Mouse (Mus musculus) T-cell, adult 66 days (primary cell): ENCODE measurements around the gene Shc3. TPM values are rescaled to one million over a fixed set of nuclear protein-coding genes. Genes with fewer than 3 reads are reported as not detected.

ENCODE experiments used
- total RNA-seq, 2 experiments: library from RNA; stranded (reverse); gene quantifications; 3 replicates in 1 of 2; 4 replicates in 1 of 2; pipeline ENCODE4 v1.2.4; 2023

The Shc3 gene
- not detected for total RNA-seq

GRCm38 (mm10) chr13:51568911-51569684 lies at the start of gene Shc3:
Gene Shc3, minus strand, starts transcription at chr13:51569419.

GRCm38 (mm10) chr13:51408519-51409001 lies 160.7 kb downstream of the Shc3 start, which contains the start of gene S1pr3:
Gene S1pr3, plus strand, starts transcription at chr13:51408639.

Other genes with a start within 250 kb of the Shc3 start
- gene S1pr3, start 160.8 kb downstream of the Shc3 start, total RNA-seq, result under 1 TPM; 0.18 to 0.50 TPM
- 10 to 100 TPM; 18.6 to 25.2 TPM for gene Cks2, start 75.8 kb upstream of the Shc3 start, total RNA-seq
- 10 to 100 TPM; 55.4 to 62.6 TPM for gene Secisbp2, start 82.3 kb upstream of the Shc3 start, total RNA-seq
- 100 to 1,000 TPM; 224 to 243 TPM for gene Sema4d, start 224.3 kb upstream of the Shc3 start, total RNA-seq